Mouse (Mus musculus): ENCODE measurements around the gene Tmeff1.

Tmeff1 gene

GRCm38 (mm10) chr4:48620121-48620520, 35.1 kb downstream of the Tmeff1 start:
- no peak for DNase-seq (ENCODE audit: extremely low spot score, low read depth, low spot score)

GRCm38 (mm10) chr4:48622246-48622645, 37.3 kb downstream of the Tmeff1 start:
- DNase-seq (ENCODE audit: extremely low spot score, low read depth, low spot score) = no peak

GRCm38 (mm10) chr4:48622946-48623345, 38.0 kb downstream of the Tmeff1 start:
- DNase-seq (ENCODE audit: extremely low spot score, low read depth, low spot score) = no peak

GRCm38 (mm10) chr4:48624961-48625360, 40.0 kb downstream of the Tmeff1 start:
- no peak for DNase-seq (ENCODE audit: extremely low spot score, low read depth, low spot score)

- DNase-seq (ENCODE audit: extremely low spot score, low read depth, low spot score) = no peak
Measured at GRCm38 (mm10) chr4:48625836-48626235, 40.9 kb downstream of the Tmeff1 start.

GRCm38 (mm10) chr4:48629445-48629844, 44.5 kb downstream of the Tmeff1 start:
- no peak for DNase-seq (ENCODE audit: extremely low spot score, low read depth, low spot score)

- DNase-seq (ENCODE audit: extremely low spot score, low read depth, low spot score) = peak; percentile 30
Measured at GRCm38 (mm10) chr4:48633529-48633928, 48.6 kb downstream of the Tmeff1 start.

- no peak for DNase-seq (ENCODE audit: extremely low spot score, low read depth, low spot score)
Measured at GRCm38 (mm10) chr4:48634058-48634457, 49.1 kb downstream of the Tmeff1 start.

GRCm38 (mm10) chr4:48636831-48637230, 51.9 kb downstream of the Tmeff1 start:
- DNase-seq (ENCODE audit: extremely low spot score, low read depth, low spot score) = no peak

GRCm38 (mm10) chr4:48638132-48638531, 53.2 kb downstream of the Tmeff1 start:
- DNase-seq (ENCODE audit: extremely low spot score, low read depth, low spot score) = no peak

- DNase-seq (ENCODE audit: extremely low spot score, low read depth, low spot score) = no peak
Measured at GRCm38 (mm10) chr4:48639503-48639902, 54.5 kb downstream of the Tmeff1 start.

GRCm38 (mm10) chr4:48643801-48644200, 58.8 kb downstream of the Tmeff1 start:
- no peak for DNase-seq (ENCODE audit: extremely low spot score, low read depth, low spot score)

GRCm38 (mm10) chr4:48646143-48646542, 61.2 kb downstream of the Tmeff1 start:
- no peak for DNase-seq (ENCODE audit: extremely low spot score, low read depth, low spot score)

- DNase-seq (ENCODE audit: extremely low spot score, low read depth, low spot score) = no peak
Measured at GRCm38 (mm10) chr4:48650617-48651360, 65.8 kb downstream of the Tmeff1 start.

- no peak for DNase-seq (ENCODE audit: extremely low spot score, low read depth, low spot score)
Measured at GRCm38 (mm10) chr4:48654118-48654517, 69.1 kb downstream of the Tmeff1 start.

GRCm38 (mm10) chr4:48656530-48656929, 71.6 kb downstream of the Tmeff1 start:
- no peak for DNase-seq (ENCODE audit: extremely low spot score, low read depth, low spot score)

GRCm38 (mm10) chr4:48660144-48660543, 75.2 kb downstream of the Tmeff1 start:
- DNase-seq (ENCODE audit: extremely low spot score, low read depth, low spot score) = no peak

GRCm38 (mm10) chr4:48660619-48661575, 75.9 kb downstream of the Tmeff1 start:
- DNase-seq (ENCODE audit: extremely low spot score, low read depth, low spot score) = no peak

GRCm38 (mm10) chr4:48663271-48663670, 78.3 kb downstream of the Tmeff1 start, which contains the start of gene Cavin4:
Gene Cavin4 (plus strand): TSS chr4:48663514.
- no peak for DNase-seq (ENCODE audit: extremely low spot score, low read depth, low spot score)

GRCm38 (mm10) chr4:48664021-48664420, 79.0 kb downstream of the Tmeff1 start:
- no peak for DNase-seq (ENCODE audit: extremely low spot score, low read depth, low spot score)

- DNase-seq (ENCODE audit: extremely low spot score, low read depth, low spot score) = no peak
Measured at GRCm38 (mm10) chr4:48667279-48667678, 82.3 kb downstream of the Tmeff1 start.

GRCm38 (mm10) chr4:48672915-48673314, 87.9 kb downstream of the Tmeff1 start:
- no peak for DNase-seq (ENCODE audit: extremely low spot score, low read depth, low spot score)
